ENCODE assay signal across 8 mouse cellular contexts in genomic region chr2:136648606-136649005, GRCm38 (mm10).
DNase-seq lines count a peak whose midpoint lies in the region; ATAC-seq lines count a peak whose summit lies in the region.

No protein-coding gene starts in this region.

- no peak for ATAC-seq in kidney, embryonic 14.5 days (ENCODE audit: low FRiP score, low TSS enrichment)
- peak; percentile 70; the same call in 1 of the 2 replicates for ATAC-seq in intestine, embryonic 16.5 days

- H3K9me3 ChIP-seq in kidney, embryonic 14.5 days (ENCODE audit: control insufficient read depth, low read length) = no peaks in the 10 kb centered on the region
- no peaks in the 10 kb centered on the region for H3K9me3 ChIP-seq in intestine, embryonic 16.5 days (ENCODE audit: control insufficient read depth, low read length)

- no peaks in the 10 kb centered on the region for H3K36me3 ChIP-seq in kidney, embryonic 14.5 days (ENCODE audit: control insufficient read depth, insufficient read depth, low read length)
- no peaks in the 10 kb centered on the region for H3K36me3 ChIP-seq in intestine, embryonic 16.5 days (ENCODE audit: control insufficient read depth, insufficient read depth, low read length)

- no peak overlapping the region for H3K27ac ChIP-seq in kidney, embryonic 14.5 days (ENCODE audit: low read depth, low read length)
- H3K27ac ChIP-seq in intestine, embryonic 16.5 days (ENCODE audit: low read length) = no peak overlapping the region

- no peaks in the 10 kb centered on the region for H3K4me1 ChIP-seq in kidney, embryonic 14.5 days (ENCODE audit: control insufficient read depth, insufficient read depth, low read length)
- no peaks in the 10 kb centered on the region for H3K4me1 ChIP-seq in intestine, embryonic 16.5 days (ENCODE audit: control insufficient read depth, insufficient read depth, low read length)

- no peak overlapping the region for H3K4me2 ChIP-seq in kidney, embryonic 14.5 days (replicated peaks; ENCODE audit: low read depth, low read length)
- no peak overlapping the region for H3K4me2 ChIP-seq in intestine, embryonic 16.5 days (ENCODE audit: low read depth, low read length)

- no peaks in the 10 kb centered on the region for H3K27me3 ChIP-seq in kidney, embryonic 14.5 days (ENCODE audit: control insufficient read depth, insufficient read depth, low read length)
- no peaks in the 10 kb centered on the region for H3K27me3 ChIP-seq in intestine, embryonic 16.5 days (replicated peaks; ENCODE audit: control insufficient read depth, insufficient read depth, low read length)

- 69% methylated on average over 5 of the region's 5 CpGs for WGBS in kidney, embryonic 14.5 days
- 61% methylated on average over 5 of the region's 5 CpGs for WGBS in intestine, embryonic 16.5 days

- no peak overlapping the region for H3K9ac ChIP-seq in kidney, embryonic 14.5 days (ENCODE audit: low read depth, low read length)
- H3K9ac ChIP-seq in intestine, embryonic 16.5 days (ENCODE audit: low read depth, low read length) = no peak overlapping the region

- no peak overlapping the region for H3K4me3 ChIP-seq in kidney, embryonic 14.5 days (ENCODE audit: low read length)
- no peak overlapping the region for H3K4me3 ChIP-seq in intestine, embryonic 16.5 days (ENCODE audit: low read length)

- DNase-seq in kidney, adult 11 months = peak; percentile 61
- DNase-seq in cerebellum, adult 11 months = peak; percentile 92
- DNase-seq in lung, postnatal 10 days = peak; percentile 24
- peak; percentile 59 to 73 for DNase-seq in urinary bladder, postnatal 36 days (ENCODE audit: low spot score in 2 of 2)
- no peak for DNase-seq in layer of hippocampus, postnatal 36 days
- DNase-seq in spleen, postnatal 4 days (ENCODE audit: low spot score in 2 of 2) = no peak

Comparison
In these comparisons a context has a peak if more than half of its experiments do, and no peak if none do; other contexts are left out.
1. DNase-seq: peak in kidney, adult 11 months (single experiment), cerebellum, adult 11 months (single experiment), lung, postnatal 10 days (single experiment) and urinary bladder, postnatal 36 days (2 of 2); none in layer of hippocampus, postnatal 36 days (0 of 2) and spleen, postnatal 4 days (0 of 2).